Mouse (Mus musculus): ENCODE data around the gene Ccdc85b. TPM values are rescaled to one million over a fixed set of nuclear protein-coding genes. Genes with fewer than 3 reads are reported as not detected.

Ccdc85b gene
- polyA plus RNA-seq, 1 experiment from 2014 or later: 0.97 TPM

GRCm38 (mm10) chr19:5424782-5425741 is 32.6 kb downstream of the Ccdc85b start, which contains the start of the genes Drap1 and AI837181:
Gene Drap1 (minus strand): TSS chr19:5424979.
Gene AI837181 (plus strand): TSS chr19:5425144.
- peak within 1 kb of the TSS; percentile 88 for H3K4me3 ChIP-seq (ENCODE audit: low read depth, low read length)
- peaks cover 8% of the 10 kb centered on the region; the same call in 1 of the 2 replicates for H3K36me3 ChIP-seq (ENCODE audit: control insufficient read depth, insufficient read depth)
- peaks cover 23% of the 10 kb centered on the region for H3K4me1 ChIP-seq (ENCODE audit: control insufficient read depth, low read depth, low read length)
- H3K9ac ChIP-seq (ENCODE audit: low read depth, low read length): peak within 1 kb of the TSS; percentile 93
- under 1% methylated on average over 75 of the region's 87 CpGs for WGBS (ENCODE audit: insufficient replicate concordance)
- peak within 1 kb of the TSS; percentile 90 for H3K27ac ChIP-seq (ENCODE audit: low read length)
- no peaks in the 10 kb centered on the region for H3K9me3 ChIP-seq (replicated peaks; ENCODE audit: control insufficient read depth, low read length)
- no peaks in the 10 kb centered on the region for H3K27me3 ChIP-seq (ENCODE audit: control insufficient read depth, insufficient read depth, low read depth, low read length)
- peak; percentile 85 for ATAC-seq (ENCODE audit: low read depth)
- peak within 1 kb of the TSS; percentile 90 for H3K4me2 ChIP-seq (ENCODE audit: low read depth, low read length)

GRCm38 (mm10) chr19:5424092-5424781 is 33.5 kb downstream of the Ccdc85b start:
- Histone ChIP-seq H3K4me3 (ENCODE audit: low read depth, low read length) (peak overlapping the region; percentile 88), H3K4me2 (ENCODE audit: low read depth, low read length) (peak overlapping the region; percentile 90), H3K27me3 (ENCODE audit: control insufficient read depth, insufficient read depth, low read depth, low read length) (no peaks in the 10 kb centered on the region), H3K4me1 (ENCODE audit: control insufficient read depth, low read depth, low read length) (peaks cover 23% of the 10 kb centered on the region), H3K27ac (ENCODE audit: low read length) (peak overlapping the region; percentile 90), H3K36me3 (ENCODE audit: control insufficient read depth, insufficient read depth) (peaks cover 8% of the 10 kb centered on the region; the same call in 1 of the 2 replicates), H3K9ac (ENCODE audit: low read depth, low read length) (peak overlapping the region; percentile 82), H3K9me3 (replicated peaks; ENCODE audit: control insufficient read depth, low read length) (no peaks in the 10 kb centered on the region)
- peak; percentile 53 for ATAC-seq (ENCODE audit: low read depth)
- WGBS (ENCODE audit: insufficient replicate concordance): under 1% methylated on average over 47 of the region's 48 CpGs

GRCm38 (mm10) chr19:5423561-5423960 is 34.1 kb downstream of the Ccdc85b start:
- 61% methylated on average over 12 of the region's 12 CpGs for WGBS (ENCODE audit: insufficient replicate concordance)
- H3K4me2 ChIP-seq (ENCODE audit: low read depth, low read length): peak overlapping the region; percentile 90
- H3K9me3 ChIP-seq (replicated peaks; ENCODE audit: control insufficient read depth, low read length): no peaks in the 10 kb centered on the region
- H3K9ac ChIP-seq (ENCODE audit: low read depth, low read length): peak overlapping the region; percentile 82
- no peaks in the 10 kb centered on the region for H3K27me3 ChIP-seq (ENCODE audit: control insufficient read depth, insufficient read depth, low read depth, low read length)
- H3K4me1 ChIP-seq (ENCODE audit: control insufficient read depth, low read depth, low read length): peaks cover 23% of the 10 kb centered on the region
- ATAC-seq (ENCODE audit: low read depth): no peak
- peak overlapping the region; percentile 90 for H3K27ac ChIP-seq (ENCODE audit: low read length)
- peak overlapping the region; percentile 88 for H3K4me3 ChIP-seq (ENCODE audit: low read depth, low read length)
- peaks cover 8% of the 10 kb centered on the region; the same call in 1 of the 2 replicates for H3K36me3 ChIP-seq (ENCODE audit: control insufficient read depth, insufficient read depth)

GRCm38 (mm10) chr19:5422895-5423443 is 34.7 kb downstream of the Ccdc85b start:
- no peak overlapping the region for H3K27ac ChIP-seq (ENCODE audit: low read length)
- WGBS (ENCODE audit: insufficient replicate concordance): 77% methylated on average over 9 of the region's 9 CpGs
- H3K27me3 ChIP-seq (ENCODE audit: control insufficient read depth, insufficient read depth, low read depth, low read length): no peaks in the 10 kb centered on the region
- H3K4me1 ChIP-seq (ENCODE audit: control insufficient read depth, low read depth, low read length): peaks cover 23% of the 10 kb centered on the region
- H3K9ac ChIP-seq (ENCODE audit: low read depth, low read length): no peak overlapping the region
- peaks cover 8% of the 10 kb centered on the region; the same call in 1 of the 2 replicates for H3K36me3 ChIP-seq (ENCODE audit: control insufficient read depth, insufficient read depth)
- no peaks in the 10 kb centered on the region for H3K9me3 ChIP-seq (replicated peaks; ENCODE audit: control insufficient read depth, low read length)
- no peak for ATAC-seq (ENCODE audit: low read depth)
- no peak overlapping the region for H3K4me3 ChIP-seq (ENCODE audit: low read depth, low read length)
- no peak overlapping the region for H3K4me2 ChIP-seq (ENCODE audit: low read depth, low read length)

GRCm38 (mm10) chr19:5422267-5422666 is 35.4 kb downstream of the Ccdc85b start:
- Histone ChIP-seq H3K4me3 (ENCODE audit: low read depth, low read length) (no peak overlapping the region), H3K4me2 (ENCODE audit: low read depth, low read length) (no peak overlapping the region), H3K4me1 (ENCODE audit: control insufficient read depth, low read depth, low read length) (peaks cover 23% of the 10 kb centered on the region), H3K9me3 (replicated peaks; ENCODE audit: control insufficient read depth, low read length) (no peaks in the 10 kb centered on the region), H3K27me3 (ENCODE audit: control insufficient read depth, insufficient read depth, low read depth, low read length) (no peaks in the 10 kb centered on the region), H3K27ac (ENCODE audit: low read length) (no peak overlapping the region), H3K36me3 (ENCODE audit: control insufficient read depth, insufficient read depth) (peaks cover 8% of the 10 kb centered on the region; the same call in 1 of the 2 replicates), H3K9ac (ENCODE audit: low read depth, low read length) (no peak overlapping the region)
- whole genome bisulfite sequencing (ENCODE audit: insufficient replicate concordance): 87% methylated on average over 10 of the region's 10 CpGs
- no peak for ATAC-seq (ENCODE audit: low read depth)

GRCm38 (mm10) chr19:5421784-5422183 is 35.9 kb downstream of the Ccdc85b start:
- H3K4me2 ChIP-seq (ENCODE audit: low read depth, low read length): no peak overlapping the region
- H3K27ac ChIP-seq (ENCODE audit: low read length): no peak overlapping the region
- H3K9me3 ChIP-seq (replicated peaks; ENCODE audit: control insufficient read depth, low read length): no peaks in the 10 kb centered on the region
- peaks cover 6% of the 10 kb centered on the region; the same call in 1 of the 2 replicates for H3K36me3 ChIP-seq (ENCODE audit: control insufficient read depth, insufficient read depth)
- H3K4me1 ChIP-seq (ENCODE audit: control insufficient read depth, low read depth, low read length): peaks cover 23% of the 10 kb centered on the region
- WGBS (ENCODE audit: insufficient replicate concordance): 86% methylated on average over 5 of the region's 5 CpGs
- H3K27me3 ChIP-seq (ENCODE audit: control insufficient read depth, insufficient read depth, low read depth, low read length): no peaks in the 10 kb centered on the region
- H3K9ac ChIP-seq (ENCODE audit: low read depth, low read length): no peak overlapping the region
- H3K4me3 ChIP-seq (ENCODE audit: low read depth, low read length): no peak overlapping the region
- ATAC-seq (ENCODE audit: low read depth): no peak

- Histone ChIP-seq H3K4me3 (ENCODE audit: low read depth, low read length) (no peak overlapping the region), H3K27ac (ENCODE audit: low read length) (no peak overlapping the region), H3K9ac (ENCODE audit: low read depth, low read length) (no peak overlapping the region), H3K4me2 (ENCODE audit: low read depth, low read length) (no peak overlapping the region), H3K9me3 (replicated peaks; ENCODE audit: control insufficient read depth, low read length) (no peaks in the 10 kb centered on the region), H3K36me3 (ENCODE audit: control insufficient read depth, insufficient read depth) (peaks cover 4% of the 10 kb centered on the region; the same call in 1 of the 2 replicates), H3K27me3 (ENCODE audit: control insufficient read depth, insufficient read depth, low read depth, low read length) (no peaks in the 10 kb centered on the region), H3K4me1 (ENCODE audit: control insufficient read depth, low read depth, low read length) (peaks cover 11% of the 10 kb centered on the region)
- WGBS (ENCODE audit: insufficient replicate concordance): 74% methylated on average over 6 of the region's 6 CpGs
- ATAC-seq (ENCODE audit: low read depth): no peak
Observed at GRCm38 (mm10) chr19:5420579-5420978, 37.1 kb downstream of the Ccdc85b start.

GRCm38 (mm10) chr19:5419630-5420029 is 38.1 kb downstream of the Ccdc85b start:
- H3K36me3 ChIP-seq (ENCODE audit: control insufficient read depth, insufficient read depth): peaks cover 4% of the 10 kb centered on the region; the same call in 1 of the 2 replicates
- no peak overlapping the region for H3K9ac ChIP-seq (ENCODE audit: low read depth, low read length)
- ATAC-seq (ENCODE audit: low read depth): no peak
- peaks cover 12% of the 10 kb centered on the region for H3K4me1 ChIP-seq (ENCODE audit: control insufficient read depth, low read depth, low read length)
- H3K9me3 ChIP-seq (replicated peaks; ENCODE audit: control insufficient read depth, low read length): no peaks in the 10 kb centered on the region
- H3K27ac ChIP-seq (ENCODE audit: low read length): no peak overlapping the region
- H3K4me3 ChIP-seq (ENCODE audit: low read depth, low read length): no peak overlapping the region
- no peaks in the 10 kb centered on the region for H3K27me3 ChIP-seq (ENCODE audit: control insufficient read depth, insufficient read depth, low read depth, low read length)
- WGBS (ENCODE audit: insufficient replicate concordance): 66% methylated on average over 9 of the region's 9 CpGs
- H3K4me2 ChIP-seq (ENCODE audit: low read depth, low read length): no peak overlapping the region
